Mouse (Mus musculus): ENCODE measurements at regions not wholly inside any gene's neighbourhood (a gene's known extent, or its start where the extent isn't known, plus 50 kb on each side); places are given as distances from the start of the nearest gene placed in this dataset.
A peak's percentile ranks its signal among the peaks of the same experiment; 100 is the strongest.
"Not testable (repeated sequence)": the region's sequence is repeated elsewhere in the genome, so short reads cannot be mapped to it uniquely, and the experiment has no call there.

DNA sequence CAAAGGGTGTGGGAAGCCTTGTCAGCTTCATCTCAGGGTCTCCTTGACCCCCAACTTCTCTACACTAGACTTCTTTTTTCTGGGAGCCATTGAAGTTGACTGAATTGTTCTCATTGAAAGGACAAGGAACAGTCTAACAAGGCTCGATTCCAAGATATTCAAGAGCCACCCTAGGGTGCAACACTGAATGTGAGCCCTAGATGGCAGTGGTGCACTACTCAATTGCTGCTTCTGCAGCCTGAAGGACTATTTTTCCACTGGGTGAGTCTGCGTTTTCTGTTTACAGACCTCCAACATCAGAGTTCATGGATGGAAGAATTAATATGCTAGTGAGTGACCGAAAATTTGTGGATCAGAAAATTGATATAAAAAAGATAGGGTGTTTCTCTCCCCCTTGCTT is 161.5 kb downstream of the Hpcal1 start:
- peak; percentile 54 for DNase-seq

DNA sequence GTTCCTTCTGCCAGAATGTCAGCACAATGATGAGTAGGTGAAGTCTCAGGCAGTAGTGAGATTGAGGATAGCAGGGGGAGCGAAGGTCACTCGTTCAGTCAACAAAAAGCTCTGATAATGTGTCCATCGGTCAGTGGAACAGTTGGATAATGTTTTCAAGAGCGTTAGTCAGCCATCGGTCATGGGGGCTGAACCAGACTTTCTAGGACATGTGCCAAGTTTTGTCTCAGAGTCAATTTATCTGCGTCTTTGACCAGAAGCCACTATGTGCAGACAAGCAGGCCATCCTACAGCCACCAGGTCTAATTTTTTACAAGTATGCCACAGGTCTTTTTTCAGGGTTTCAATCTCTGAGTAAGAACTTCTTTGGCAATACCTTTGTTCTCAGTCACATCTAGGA is 181.8 kb downstream of the Hpcal1 start:
- DNase-seq, result not testable (repeated sequence)

DNA sequence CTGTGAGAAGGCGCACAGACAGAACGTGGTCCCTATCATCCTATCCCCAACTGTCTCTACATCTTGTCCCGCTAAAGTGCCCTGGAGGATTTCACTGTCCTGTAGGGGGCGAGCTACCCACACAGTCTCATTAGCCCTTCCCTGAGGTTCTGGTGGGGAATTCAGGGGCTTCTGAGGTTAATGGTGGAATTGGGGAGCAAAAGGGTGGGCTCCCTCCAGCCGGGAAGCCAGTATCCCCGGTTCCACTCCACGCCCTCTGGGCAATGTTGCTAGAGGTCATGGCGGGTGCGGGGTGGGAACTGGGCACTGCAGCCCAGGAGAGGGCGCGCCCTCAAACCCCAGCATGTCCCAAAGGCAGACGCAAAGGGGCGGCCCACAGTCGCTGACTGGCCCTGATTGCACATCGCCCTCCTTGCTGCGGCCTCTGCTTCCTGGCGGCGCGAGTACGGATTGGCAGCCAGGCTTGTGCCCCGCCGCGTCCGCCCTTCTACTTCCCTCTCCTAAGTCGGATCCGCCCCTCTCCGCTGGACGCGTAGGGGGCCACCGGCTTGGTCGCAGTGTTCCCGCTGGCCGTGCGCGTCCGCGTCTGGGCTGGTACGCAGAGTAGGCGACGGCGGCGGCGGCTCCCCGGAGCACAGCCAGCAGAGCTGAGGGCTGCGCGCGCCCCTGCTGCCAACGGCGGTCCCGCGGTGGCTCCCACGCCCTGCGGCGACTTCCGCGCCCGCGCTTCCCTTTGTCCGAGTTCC is 190.9 kb downstream of the Hpcal1 start:
- peak; percentile 93 for DNase-seq

- DNase-seq, result peak; percentile 15
Observed at GRCm38 (mm10) chr12:17882117-17883116, 191.8 kb downstream of the Hpcal1 start.

DNA sequence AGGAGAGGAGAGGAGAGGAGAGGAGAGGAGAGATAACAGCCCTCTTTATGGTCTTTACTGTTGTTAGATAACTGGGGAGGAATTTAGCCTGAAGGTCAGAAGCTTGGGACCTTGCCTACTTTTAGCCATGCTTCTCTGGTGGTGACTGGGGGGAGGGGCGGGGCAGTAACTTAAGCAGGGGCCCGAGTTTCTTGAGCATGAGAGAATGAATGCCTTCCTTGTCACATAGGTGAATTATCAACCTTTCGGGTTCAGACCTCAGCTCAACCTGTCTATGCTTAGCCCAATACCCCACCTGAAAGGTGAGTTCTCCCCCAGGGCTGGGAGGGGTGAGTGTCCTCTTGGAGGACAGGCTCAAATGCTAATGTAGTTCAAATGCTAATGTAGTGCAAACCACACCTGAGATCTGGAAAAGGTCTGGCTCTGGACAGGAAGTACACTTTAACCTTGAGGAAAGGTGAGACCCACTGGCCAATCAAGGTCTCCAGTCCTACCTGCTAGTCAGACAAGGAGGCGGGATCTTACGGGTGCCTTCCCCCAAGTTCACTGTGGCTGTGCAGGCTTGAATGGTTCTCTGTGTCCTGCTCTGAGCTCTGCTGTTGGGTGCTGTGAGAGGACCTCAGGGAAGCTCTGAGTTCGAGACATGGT is 201.1 kb downstream of the Hpcal1 start:
- DNase-seq, result not testable (repeated sequence)

- not testable (repeated sequence) for DNase-seq
Observed at GRCm38 (mm10) chr12:17913058-17913457, 222.4 kb downstream of the Hpcal1 start.

Data from kidney, postnatal 14 days (tissue).